ENCODE assay signal across 10 mouse cellular contexts in the genomic region with DNA sequence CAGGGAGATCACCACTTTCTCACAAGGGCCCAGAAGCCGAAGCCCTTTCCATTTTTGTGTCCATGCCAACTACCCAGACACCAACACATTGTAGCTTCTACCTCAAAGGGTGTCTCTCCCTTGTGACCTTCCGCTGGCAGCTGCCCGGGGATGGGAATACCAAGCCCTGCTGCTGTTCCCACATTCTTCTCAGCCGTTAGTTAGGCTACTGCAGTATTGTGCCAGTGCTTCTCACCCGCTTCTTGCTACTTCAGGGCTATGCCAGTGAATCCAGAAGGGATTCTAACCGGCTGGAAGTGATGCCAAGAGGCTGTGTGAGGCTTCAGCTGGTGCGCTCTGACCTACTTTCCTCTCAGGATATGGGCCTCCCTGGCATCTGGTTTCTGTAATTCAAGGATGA.
DNase-seq lines count a peak whose midpoint lies in the region; ATAC-seq and TF ChIP-seq lines count a peak whose summit lies in the region.
"Had no signal": no experiment of that assay in that cellular context is flagged by ENCODE, and none has a peak within 500 bp of the region (broad histone marks: within the 10 kb centered on the region; RNA-seq: fewer than 3 reads in every experiment).

No protein-coding gene starts in this region.

- H3K4me3 ChIP-seq in hindbrain, embryonic 15.5 days: no peak overlapping the region
- H3K4me3 ChIP-seq in hindbrain, embryonic 13.5 days: no peak overlapping the region
- H3K4me3 ChIP-seq in heart, postnatal 0 days (ENCODE audit: low read depth, low read length): no peak overlapping the region
- H3K4me3 ChIP-seq in midbrain, embryonic 10.5 days: no peak overlapping the region
- H3K4me3 ChIP-seq in neural tube, embryonic 15.5 days (replicated peaks): no peak overlapping the region
- H3K4me3 ChIP-seq: embryonic facial prominence, embryonic 13.5 days; neural tube, embryonic 13.5 days had no signal

- H3K9me3 ChIP-seq in hindbrain, embryonic 15.5 days: no peaks in the 10 kb centered on the region
- no peaks in the 10 kb centered on the region for H3K9me3 ChIP-seq in hindbrain, embryonic 13.5 days
- H3K9me3 ChIP-seq in heart, postnatal 0 days (replicated peaks; ENCODE audit: control insufficient read depth, low read length): no peaks in the 10 kb centered on the region
- H3K9me3 ChIP-seq in midbrain, embryonic 10.5 days (replicated peaks): no peaks in the 10 kb centered on the region
- H3K9me3 ChIP-seq in neural tube, embryonic 15.5 days (replicated peaks): no peaks in the 10 kb centered on the region
- H3K9me3 ChIP-seq: embryonic facial prominence, embryonic 13.5 days; neural tube, embryonic 13.5 days had no signal

- TF ChIP-seq CTCF in heart, postnatal 0 days (IDR thresholded peaks at IDR 0.05; ENCODE audit: low read depth): no peak

- peak; percentile 51; the same call in 1 of the 2 replicates for ATAC-seq in hindbrain, embryonic 15.5 days (ENCODE audit: low FRiP score, low read depth)
- ATAC-seq in hindbrain, embryonic 13.5 days (ENCODE audit: low FRiP score): no peak
- peak; percentile 30; the same call in 1 of the 2 replicates for ATAC-seq in heart, postnatal 0 days (ENCODE audit: insufficient read depth, low read depth)
- no peak for ATAC-seq in neural tube, embryonic 15.5 days (ENCODE audit: low FRiP score)

- peak overlapping the region; percentile 35; the same call in 1 of the 2 replicates for H3K27ac ChIP-seq in hindbrain, embryonic 15.5 days (replicated peaks)
- no peak overlapping the region for H3K27ac ChIP-seq in hindbrain, embryonic 13.5 days
- no peak overlapping the region for H3K27ac ChIP-seq in heart, postnatal 0 days (ENCODE audit: low read depth)
- H3K27ac ChIP-seq in midbrain, embryonic 10.5 days (replicated peaks): no peak overlapping the region
- H3K27ac ChIP-seq in neural tube, embryonic 15.5 days (replicated peaks): no peak overlapping the region
- H3K27ac ChIP-seq: embryonic facial prominence, embryonic 13.5 days; neural tube, embryonic 13.5 days had no signal

- H3K36me3 ChIP-seq in hindbrain, embryonic 15.5 days: no peaks in the 10 kb centered on the region
- H3K36me3 ChIP-seq in hindbrain, embryonic 13.5 days: no peaks in the 10 kb centered on the region
- no peaks in the 10 kb centered on the region for H3K36me3 ChIP-seq in heart, postnatal 0 days (replicated peaks; ENCODE audit: control insufficient read depth, insufficient read depth, low read length)
- no peaks in the 10 kb centered on the region for H3K36me3 ChIP-seq in midbrain, embryonic 10.5 days
- H3K36me3 ChIP-seq in neural tube, embryonic 15.5 days: no peaks in the 10 kb centered on the region
- H3K36me3 ChIP-seq: neural tube, embryonic 13.5 days had no signal

- H3K4me1 ChIP-seq in hindbrain, embryonic 15.5 days (replicated peaks): peaks cover 24% of the 10 kb centered on the region
- peaks cover 23% of the 10 kb centered on the region for H3K4me1 ChIP-seq in hindbrain, embryonic 13.5 days (replicated peaks)
- no peaks in the 10 kb centered on the region for H3K4me1 ChIP-seq in heart, postnatal 0 days (ENCODE audit: control insufficient read depth, insufficient read depth)
- H3K4me1 ChIP-seq in midbrain, embryonic 10.5 days: peaks cover 9% of the 10 kb centered on the region; the same call in 1 of the 2 replicates
- H3K4me1 ChIP-seq in neural tube, embryonic 15.5 days: peaks cover 9% of the 10 kb centered on the region; the same call in 1 of the 2 replicates

- H3K4me2 ChIP-seq in hindbrain, embryonic 15.5 days: no peak overlapping the region
- H3K4me2 ChIP-seq in hindbrain, embryonic 13.5 days: no peak overlapping the region
- H3K4me2 ChIP-seq in heart, postnatal 0 days (ENCODE audit: low read depth, low read length): no peak overlapping the region
- no peak overlapping the region for H3K4me2 ChIP-seq in neural tube, embryonic 15.5 days
- H3K4me2 ChIP-seq: embryonic facial prominence, embryonic 13.5 days; neural tube, embryonic 13.5 days had no signal

- H3K27me3 ChIP-seq in hindbrain, embryonic 15.5 days: no peaks in the 10 kb centered on the region
- H3K27me3 ChIP-seq in hindbrain, embryonic 13.5 days: no peaks in the 10 kb centered on the region
- no peaks in the 10 kb centered on the region for H3K27me3 ChIP-seq in heart, postnatal 0 days (ENCODE audit: control insufficient read depth, insufficient read depth, low read length)
- no peaks in the 10 kb centered on the region for H3K27me3 ChIP-seq in midbrain, embryonic 10.5 days (ENCODE audit: low read depth, poor library complexity, severe bottlenecking)
- no peaks in the 10 kb centered on the region for H3K27me3 ChIP-seq in neural tube, embryonic 15.5 days (replicated peaks)
- H3K27me3 ChIP-seq: embryonic facial prominence, embryonic 13.5 days; neural tube, embryonic 13.5 days had no signal

- no peak for TF ChIP-seq EP300 in heart, postnatal 0 days (IDR thresholded peaks at IDR 0.05; ENCODE audit: low read depth)

- WGBS in hindbrain, embryonic 15.5 days: 67% methylated on average over 7 of the region's 7 CpGs
- 85% methylated on average over 7 of the region's 7 CpGs for WGBS in hindbrain, embryonic 13.5 days
- 48% methylated on average over 7 of the region's 7 CpGs for WGBS in heart, postnatal 0 days
- 92% methylated on average over 7 of the region's 7 CpGs for WGBS in midbrain, embryonic 10.5 days
- 73% methylated on average over 7 of the region's 7 CpGs for WGBS in neural tube, embryonic 15.5 days

- H3K9ac ChIP-seq in hindbrain, embryonic 15.5 days: no peak overlapping the region
- H3K9ac ChIP-seq in hindbrain, embryonic 13.5 days: no peak overlapping the region
- H3K9ac ChIP-seq in heart, postnatal 0 days (replicated peaks; ENCODE audit: low read depth, low read length): no peak overlapping the region
- no peak overlapping the region for H3K9ac ChIP-seq in neural tube, embryonic 15.5 days (replicated peaks)
- H3K9ac ChIP-seq: embryonic facial prominence, embryonic 13.5 days; neural tube, embryonic 13.5 days had no signal

- peak; percentile 68 to 80 for DNase-seq in cerebellum, adult 18-20 months
- no peak for DNase-seq in heart, postnatal 0 days (ENCODE audit: low spot score)
- peak; percentile 30 for DNase-seq in retina, postnatal 7 days (ENCODE audit: low read depth, low spot score)
- no peak for DNase-seq in urinary bladder, postnatal 4 days (ENCODE audit: low spot score in 2 of 2)
- no peak for DNase-seq in midbrain, embryonic 10.5 days (ENCODE audit: low spot score)

Comparison
In these comparisons a context has a peak if more than half of its experiments do, and no peak if none do; other contexts are left out.
1. ATAC-seq: peak in hindbrain, embryonic 15.5 days (single experiment) and heart, postnatal 0 days (single experiment); none in hindbrain, embryonic 13.5 days (single experiment) and neural tube, embryonic 15.5 days (single experiment).
2. DNase-seq: peak in cerebellum, adult 18-20 months (2 of 2) and retina, postnatal 7 days (single experiment); none in heart, postnatal 0 days (single experiment), urinary bladder, postnatal 4 days (0 of 2) and midbrain, embryonic 10.5 days (single experiment).